In genomic region chr4:156021381-156021780, GRCm38 (mm10) we compare ENCODE assay signal across 20 mouse cellular contexts. TPM values are rescaled to one million over a fixed set of nuclear protein-coding genes. Genes with fewer than 3 reads are reported as not detected.
"Had no signal": no experiment of that assay in that cellular context is flagged by ENCODE, and none has a peak within 500 bp of the region (broad histone marks: within the 10 kb centered on the region; RNA-seq: fewer than 3 reads in every experiment).

No protein-coding gene starts in this region.

- H3K4me2 ChIP-seq: liver, embryonic 11.5 days; liver, embryonic 15.5 days; midbrain, embryonic 11.5 days; midbrain, embryonic 15.5 days; neural tube, embryonic 15.5 days; stomach, embryonic 15.5 days had no signal

- DNase-seq: kidney, adult 11 months; kidney, postnatal 10 days; kidney, postnatal 4 days; left cerebral cortex, postnatal 4 days; lung, adult 2 months; lung, postnatal 10 days; lung, postnatal 4 days had no signal

- H3K27me3 ChIP-seq: liver, embryonic 15.5 days; megakaryocyte, embryonic 14.5 days; midbrain, embryonic 15.5 days; neural tube, embryonic 15.5 days; stomach, embryonic 15.5 days had no signal

- H3K9ac ChIP-seq: liver, embryonic 15.5 days; midbrain, embryonic 15.5 days; neural tube, embryonic 15.5 days; stomach, embryonic 15.5 days had no signal

- H3K4me3 ChIP-seq: layer of hippocampus, adult 2 months; liver, embryonic 15.5 days; megakaryocyte, embryonic 14.5 days; midbrain, embryonic 15.5 days; neural tube, embryonic 15.5 days; stomach, embryonic 15.5 days had no signal

- H3K36me3 ChIP-seq: stomach, embryonic 15.5 days had no signal

- H3K9me3 ChIP-seq: liver, embryonic 15.5 days; megakaryocyte, embryonic 14.5 days; midbrain, embryonic 15.5 days; neural tube, embryonic 15.5 days; stomach, embryonic 15.5 days had no signal

- H3K27ac ChIP-seq: layer of hippocampus, adult 2 months; liver, embryonic 15.5 days; midbrain, embryonic 15.5 days; neural tube, embryonic 15.5 days; stomach, embryonic 15.5 days had no signal

- H3K4me1 ChIP-seq: midbrain, embryonic 15.5 days had no signal

RNA-seq across cellular contexts. Expression of gene Tnfrsf18, which starts 4.6 kb away (rescaled TPM):
- total RNA-seq: layer of hippocampus, adult 2 months; layer of hippocampus, postnatal 14 days; left cerebral cortex, adult 18-20 months; left cerebral cortex, postnatal 10 days; left cerebral cortex, postnatal 4 days had no signal
- polyA plus RNA-seq: testis, adult 2 months had no signal

RNA-seq across cellular contexts. Expression of gene Ttll10, which starts 37.8 kb away (rescaled TPM):
- total RNA-seq: left cerebral cortex, adult 18-20 months; left cerebral cortex, postnatal 10 days; left cerebral cortex, postnatal 4 days had no signal
- polyA plus RNA-seq: midbrain, embryonic 11.5 days; midbrain, embryonic 15.5 days; neural tube, embryonic 11.5 days; neural tube, embryonic 15.5 days had no signal
